Mouse (Mus musculus): Measurements from ENCODE around the gene Oas1d.
A peak's percentile ranks its signal among the peaks of the same experiment; 100 is the strongest.
"Not testable (repeated sequence)": the region's sequence is repeated elsewhere in the genome, so short reads cannot be mapped to it uniquely, and the experiment has no call there.

The Oas1d gene

DNA sequence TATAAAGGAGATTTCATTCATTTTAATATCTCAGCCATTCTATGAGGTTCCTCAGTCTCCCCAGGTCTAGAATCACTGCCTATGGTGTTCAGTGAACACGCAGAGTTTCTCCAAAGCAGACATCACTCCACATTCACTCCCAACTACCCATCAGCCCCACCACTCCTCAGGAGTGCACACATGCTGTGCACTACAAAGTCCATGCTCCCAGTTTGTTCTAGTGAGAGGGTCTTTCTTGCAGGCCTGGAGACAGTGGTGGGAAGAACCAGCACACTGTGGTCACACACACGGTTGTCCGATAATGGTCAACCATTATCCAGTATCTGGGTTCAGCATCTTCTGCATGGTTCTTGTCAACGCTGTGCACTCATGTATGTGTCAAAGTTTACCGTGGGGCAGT is 12.3 kb upstream of the Oas1d start:
- no peak for DNase-seq (ENCODE audit: extremely low spot score)

DNA sequence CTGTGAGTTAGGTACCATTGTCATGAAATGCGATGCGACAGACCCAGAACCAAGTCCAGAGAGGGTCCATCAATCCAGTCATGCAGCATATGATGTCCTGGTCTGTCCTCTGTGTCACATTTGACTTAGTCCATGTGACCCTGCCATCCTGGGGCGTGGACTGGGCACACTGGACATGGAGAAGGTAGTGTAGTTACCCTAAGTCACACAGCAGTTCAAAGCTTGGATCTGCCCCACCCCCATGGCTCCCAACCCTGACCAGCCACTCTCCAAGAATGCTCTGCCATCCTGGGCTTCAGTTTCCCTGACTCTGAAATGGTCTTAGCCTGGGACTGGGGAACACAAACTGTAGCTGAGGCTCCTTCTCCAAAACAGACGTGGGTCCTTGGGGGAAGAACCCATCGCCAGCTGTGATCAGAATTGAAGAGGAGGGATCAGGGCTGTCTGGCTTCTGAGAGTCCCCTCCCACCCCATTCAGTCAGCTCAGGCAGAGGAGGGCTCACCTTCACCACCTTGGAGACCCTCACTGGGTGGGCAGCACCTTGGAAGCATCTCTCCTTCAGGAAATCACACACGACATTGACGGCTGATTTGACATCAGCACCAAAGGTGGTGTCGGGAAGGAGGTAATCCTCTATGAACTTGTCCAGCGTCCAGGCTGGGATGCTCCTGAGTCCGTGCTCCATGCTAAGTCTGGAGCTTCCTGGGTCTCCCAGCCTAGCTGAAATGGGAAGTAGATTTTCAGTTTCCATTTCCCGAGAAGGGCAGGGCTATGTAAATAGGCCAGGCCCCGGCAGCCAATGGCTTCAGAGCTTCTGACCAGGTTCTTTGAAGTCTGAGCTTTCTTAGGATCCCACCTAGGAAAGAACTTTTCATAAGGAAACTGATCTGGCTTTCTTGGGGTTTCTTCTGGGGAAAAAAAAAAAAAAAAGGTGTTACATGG is 7.3 kb upstream of the Oas1d start, which contains the start of gene Oas1a:
Gene Oas1a, minus strand, starts transcription at position 731 of the 943 bp plus-strand sequence.
- DNase-seq (ENCODE audit: extremely low spot score) = not testable (repeated sequence)

DNA sequence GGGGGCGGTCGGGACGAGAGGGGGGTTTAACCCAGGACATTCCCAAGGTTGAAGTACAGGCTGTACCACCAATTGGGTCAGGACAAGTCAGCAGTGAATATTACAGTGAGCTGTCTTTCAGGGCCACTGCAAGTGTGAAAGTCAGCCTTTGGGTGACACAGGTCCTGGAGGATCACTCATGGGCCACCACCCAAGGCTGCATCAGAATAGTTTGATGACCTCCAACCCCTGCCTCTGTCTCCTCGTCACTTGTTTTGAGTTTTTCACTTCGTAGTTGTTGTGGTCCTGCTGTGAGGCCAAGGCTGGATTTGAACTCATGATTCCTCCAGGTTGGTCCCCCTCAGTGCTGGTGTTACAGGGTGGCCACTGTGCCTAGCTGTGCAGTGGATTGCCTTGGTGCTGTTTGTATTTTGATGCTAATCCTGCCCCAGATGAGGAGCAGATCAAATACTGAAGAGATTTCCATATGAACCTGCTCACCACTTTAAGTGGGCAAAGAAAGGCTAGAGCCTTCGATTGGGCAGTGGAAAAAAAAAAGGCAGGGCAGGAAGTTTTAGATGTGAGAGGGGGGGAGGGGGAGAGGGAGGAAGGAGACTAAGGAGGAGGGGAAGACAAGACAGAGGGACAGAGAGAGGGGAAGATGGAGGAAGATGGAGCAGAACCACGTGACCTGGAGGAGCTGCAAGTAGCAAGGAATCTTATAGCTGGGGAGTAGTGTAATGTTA is 6.0 kb upstream of the Oas1d start:
- no peak for DNase-seq (ENCODE audit: extremely low spot score)

DNA sequence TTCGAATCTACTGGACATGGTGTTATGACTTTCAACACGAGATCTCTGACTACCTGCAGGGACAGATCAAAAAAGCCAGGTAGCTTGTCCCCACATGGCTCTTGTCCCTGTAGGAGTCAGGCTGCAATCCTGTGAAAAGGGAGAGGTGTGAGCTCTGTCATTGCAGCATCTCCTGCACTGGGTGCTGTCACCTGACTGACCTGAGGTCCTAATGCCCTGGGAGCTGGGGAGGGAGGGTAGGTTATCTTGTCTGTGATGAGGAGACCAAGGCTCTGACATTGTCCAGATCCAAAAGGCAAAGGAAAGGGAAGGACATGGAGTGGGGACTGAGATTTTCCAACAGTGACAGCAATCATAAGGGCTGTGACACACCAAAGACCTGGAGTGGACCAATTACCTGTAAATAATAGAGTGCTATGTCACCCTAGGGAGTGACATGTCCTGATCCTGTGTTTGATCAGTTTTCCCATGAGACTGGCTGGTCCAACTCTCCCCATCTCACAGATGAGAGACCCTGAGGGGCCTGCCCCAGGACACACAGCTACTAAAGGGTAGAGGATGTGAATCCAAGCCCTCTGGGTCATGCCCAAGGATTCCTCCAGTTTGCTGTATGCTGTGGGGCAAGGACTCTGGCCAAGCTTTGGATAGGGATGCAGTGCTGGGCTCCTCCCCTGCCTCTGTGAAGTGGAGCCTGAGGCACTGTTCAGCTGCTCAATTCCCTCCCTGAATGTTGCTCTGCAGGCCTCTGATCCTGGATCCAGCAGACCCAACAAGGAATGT is 5.0 kb downstream of the Oas1d start:
- not testable (repeated sequence) for DNase-seq (ENCODE audit: extremely low spot score)

DNA sequence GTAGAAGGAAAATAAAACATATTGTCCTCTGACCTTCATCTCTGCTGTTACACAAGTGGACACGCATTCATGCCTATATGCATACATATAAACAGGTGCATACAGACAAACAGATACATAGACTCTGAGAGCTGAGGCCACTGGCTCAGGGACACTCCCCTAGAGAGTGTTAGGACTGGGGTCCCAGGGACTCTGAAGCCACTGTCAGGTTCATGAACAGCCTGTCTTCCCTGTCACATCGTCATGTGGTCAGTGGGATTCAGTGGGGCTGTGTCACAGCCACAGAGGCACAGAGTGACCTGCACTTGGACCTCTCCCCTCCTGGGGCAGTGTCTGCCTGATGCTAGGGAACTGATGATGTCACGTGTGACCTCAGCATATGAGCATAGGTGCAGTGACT is 6.0 kb downstream of the Oas1d start:
- DNase-seq (ENCODE audit: extremely low spot score) = no peak

DNA sequence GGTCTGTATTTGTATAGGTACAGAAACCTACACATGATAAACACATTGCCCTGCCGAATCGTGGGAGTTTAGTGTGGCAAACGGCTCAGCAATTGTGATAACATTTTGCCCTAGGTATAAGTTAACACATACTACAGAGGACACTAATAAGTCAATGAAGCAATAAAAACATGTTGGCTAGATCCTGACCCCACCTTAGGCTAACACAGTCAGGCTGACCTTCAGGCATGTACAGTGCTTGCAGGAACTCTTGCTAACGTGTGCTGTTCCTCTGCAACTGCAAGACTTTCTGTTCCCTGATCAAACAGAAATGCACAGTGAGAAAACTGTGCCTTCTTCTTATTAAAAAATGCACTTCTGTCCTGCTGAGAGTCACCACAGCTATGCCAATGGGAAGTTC is 9.6 kb downstream of the Oas1d start:
- DNase-seq (ENCODE audit: extremely low spot score) = no peak

DNA sequence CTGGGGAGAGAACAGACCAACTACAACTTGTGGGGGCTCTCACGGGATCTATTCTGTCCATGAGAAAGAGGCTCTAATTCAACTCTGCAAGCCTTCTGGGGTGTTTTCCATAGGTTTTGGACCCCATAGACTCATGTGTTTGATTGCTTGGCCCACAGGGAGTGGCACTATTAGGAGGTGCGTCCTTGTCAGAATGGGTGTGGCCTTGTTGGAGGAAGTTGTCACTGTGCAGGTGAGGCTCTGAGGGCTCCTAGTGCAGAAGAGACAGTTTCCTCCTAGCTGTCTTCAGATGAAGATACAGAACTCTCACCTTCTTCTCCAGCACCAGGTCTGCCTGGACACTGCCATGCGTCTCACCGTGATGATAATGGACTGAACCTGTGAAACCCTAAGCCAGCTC is 10.2 kb downstream of the Oas1d start:
- not testable (repeated sequence) for DNase-seq (ENCODE audit: extremely low spot score)

DNA sequence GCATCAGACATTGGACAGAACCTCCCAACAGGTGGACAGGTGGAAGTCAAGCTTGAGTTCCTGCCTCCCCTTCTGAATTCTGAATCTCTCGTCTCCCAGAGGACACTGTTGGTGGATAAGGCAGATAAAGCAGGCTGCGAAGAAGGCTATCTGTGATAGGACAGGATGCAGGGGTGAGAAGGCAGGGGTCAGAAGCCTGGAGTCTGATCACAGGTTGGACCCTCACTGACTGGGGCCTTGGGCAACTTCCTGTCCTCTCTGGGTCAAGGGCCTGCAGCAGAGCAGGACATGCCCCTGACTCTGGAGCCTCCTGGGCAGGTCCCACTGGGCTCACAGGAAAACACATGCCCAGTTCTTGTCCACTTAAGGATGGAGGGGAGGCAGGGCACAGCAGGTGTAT is 12.0 kb downstream of the Oas1d start:
- DNase-seq (ENCODE audit: extremely low spot score) = not testable (repeated sequence)

DNA sequence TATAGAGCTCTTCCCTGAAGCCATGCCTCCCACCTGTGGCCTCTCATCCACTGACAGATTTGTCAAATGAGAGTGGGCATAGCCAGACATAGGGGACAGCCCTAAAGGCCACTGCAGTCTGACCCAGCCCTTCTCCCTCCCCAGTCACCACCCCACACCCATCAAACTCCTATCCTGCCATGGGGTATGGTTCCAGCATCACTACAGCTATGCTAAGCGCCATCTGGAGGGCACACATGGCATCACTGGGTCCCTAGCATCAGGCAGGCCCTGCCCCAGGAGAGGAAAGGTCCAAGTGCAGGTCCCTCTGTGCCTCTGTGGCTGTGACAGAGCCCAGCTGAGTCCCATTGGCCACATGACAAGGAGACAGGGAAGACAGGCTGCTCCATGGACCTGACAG is 12.7 kb downstream of the Oas1d start:
- DNase-seq (ENCODE audit: extremely low spot score) = no peak

DNA sequence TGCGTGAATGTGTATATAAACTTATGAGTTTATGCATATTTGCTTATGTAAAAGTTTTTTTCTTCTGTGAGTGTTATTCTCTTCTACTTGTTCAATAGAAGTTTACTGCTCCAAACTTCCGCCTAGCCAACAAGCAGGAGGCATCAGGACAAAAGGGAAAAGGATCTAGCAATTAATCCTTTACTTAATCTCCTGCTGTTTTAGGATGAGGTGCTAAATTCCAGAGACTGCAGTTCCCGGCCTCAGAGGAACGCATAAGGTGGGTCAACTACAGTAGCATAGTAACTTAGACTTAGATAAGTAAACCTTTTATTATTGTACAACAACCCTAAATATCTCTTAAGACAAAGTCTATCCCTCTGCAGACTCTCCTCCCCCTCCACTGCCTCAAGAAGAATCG is 19.6 kb downstream of the Oas1d start:
- DNase-seq (ENCODE audit: extremely low spot score) = no peak

DNA sequence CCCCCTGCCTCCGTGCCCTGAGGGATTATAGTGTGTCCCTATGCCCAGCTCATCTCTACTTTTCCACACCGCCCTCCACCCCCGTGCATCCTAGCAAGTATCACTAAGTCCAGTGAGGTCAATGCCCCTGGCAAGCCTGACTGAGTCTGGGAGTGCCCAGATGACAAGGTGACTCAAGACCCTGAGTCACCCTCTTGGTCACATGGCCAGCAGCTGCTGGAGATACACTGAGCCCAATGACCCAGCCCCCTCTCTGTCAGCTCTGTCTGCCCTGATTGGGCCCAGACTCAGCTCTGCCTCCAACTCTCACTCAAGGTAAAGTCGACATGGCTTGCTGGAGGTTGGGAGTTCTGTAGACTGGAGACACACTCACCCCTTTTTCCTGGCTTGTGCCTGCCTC is 23.5 kb downstream of the Oas1d start:
- no peak for DNase-seq (ENCODE audit: extremely low spot score)

DNA sequence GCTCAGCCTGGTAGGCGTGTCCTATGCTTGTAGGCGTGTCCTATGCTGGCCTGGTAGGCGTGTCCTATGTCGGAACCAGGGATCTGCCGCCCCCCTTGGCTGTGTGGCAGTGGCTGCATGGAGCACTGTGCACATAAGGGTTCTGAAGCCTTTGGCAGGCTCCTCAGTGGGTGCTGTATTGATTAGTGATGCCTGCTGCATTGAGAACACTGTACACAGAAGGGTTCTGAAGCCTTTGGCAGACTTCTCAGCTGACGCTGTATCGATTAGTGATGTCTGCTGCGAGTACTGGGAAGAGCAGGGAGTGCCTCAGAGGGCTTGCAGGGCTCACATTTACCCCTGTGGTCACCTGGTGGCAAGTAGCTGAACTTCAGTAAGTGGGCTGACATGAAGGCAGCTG is 24.2 kb downstream of the Oas1d start:
- no peak for DNase-seq (ENCODE audit: extremely low spot score)

DNA sequence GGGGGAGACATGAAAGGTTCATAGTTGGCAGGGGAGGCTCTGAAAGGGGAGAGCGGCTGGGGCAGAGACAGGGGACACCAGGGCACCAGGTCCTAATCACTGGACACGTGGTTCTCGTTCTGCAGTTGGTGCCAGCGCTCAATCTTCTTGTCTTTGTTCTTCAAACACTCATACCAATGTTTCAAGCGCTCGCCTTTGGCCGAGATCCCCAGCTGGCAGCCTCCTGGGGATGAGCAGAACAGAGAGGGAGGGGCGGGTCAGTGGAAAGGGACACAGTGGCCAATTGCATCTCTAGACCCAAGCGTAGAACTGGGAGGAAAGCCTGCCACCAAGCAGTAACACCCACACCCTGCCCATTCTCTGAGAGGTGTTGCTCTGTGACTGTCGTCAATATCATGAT is 27.7 kb downstream of the Oas1d start:
- DNase-seq (ENCODE audit: extremely low spot score) = no peak

DNA sequence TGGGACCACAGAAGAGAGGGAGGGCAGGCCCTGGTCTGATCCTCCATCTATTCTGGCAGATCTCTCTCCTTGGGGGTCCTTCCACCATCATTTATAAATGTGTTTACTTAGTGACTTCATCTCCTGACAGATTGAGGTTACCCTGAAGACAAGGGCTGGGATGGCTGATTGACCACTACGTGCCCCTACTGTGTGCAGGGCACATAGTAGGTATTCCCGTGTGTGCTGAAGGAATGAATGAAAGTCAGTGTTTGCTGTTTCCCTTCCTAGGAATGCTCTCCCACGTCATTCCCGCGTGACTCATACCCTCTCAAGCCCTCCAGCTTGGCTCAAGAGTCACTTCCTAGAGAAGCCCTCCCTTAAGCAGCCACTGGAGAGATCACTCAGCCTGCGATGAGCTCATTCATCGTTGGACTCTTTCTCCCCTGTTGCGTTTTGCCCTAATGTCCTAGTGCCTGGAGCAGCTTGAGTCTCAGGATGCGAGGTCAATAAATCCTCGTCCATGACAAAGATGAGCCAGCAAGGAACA is 38.0 kb downstream of the Oas1d start:
- DNase-seq (ENCODE audit: extremely low spot score) = no peak

DNA sequence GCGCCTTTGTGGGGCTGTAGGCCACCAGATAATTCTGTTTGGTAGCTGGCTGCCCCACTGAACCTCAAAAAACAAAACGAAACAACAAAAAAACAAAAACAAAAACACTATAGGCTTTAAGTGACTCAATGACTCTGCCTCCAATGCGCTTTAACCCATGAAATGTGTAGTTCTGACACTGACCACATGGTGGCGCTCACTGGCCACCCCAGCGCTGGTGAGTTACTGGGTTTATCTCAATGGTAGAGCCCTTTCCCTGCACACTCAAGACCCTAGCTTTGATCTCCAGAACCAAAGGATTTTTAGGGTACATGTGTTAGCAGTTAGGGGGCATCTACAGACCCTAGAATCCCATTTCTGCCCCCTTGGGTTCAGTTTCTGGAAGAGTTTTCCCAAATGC is 39.6 kb downstream of the Oas1d start:
- DNase-seq (ENCODE audit: extremely low spot score) = peak; percentile 61

DNA sequence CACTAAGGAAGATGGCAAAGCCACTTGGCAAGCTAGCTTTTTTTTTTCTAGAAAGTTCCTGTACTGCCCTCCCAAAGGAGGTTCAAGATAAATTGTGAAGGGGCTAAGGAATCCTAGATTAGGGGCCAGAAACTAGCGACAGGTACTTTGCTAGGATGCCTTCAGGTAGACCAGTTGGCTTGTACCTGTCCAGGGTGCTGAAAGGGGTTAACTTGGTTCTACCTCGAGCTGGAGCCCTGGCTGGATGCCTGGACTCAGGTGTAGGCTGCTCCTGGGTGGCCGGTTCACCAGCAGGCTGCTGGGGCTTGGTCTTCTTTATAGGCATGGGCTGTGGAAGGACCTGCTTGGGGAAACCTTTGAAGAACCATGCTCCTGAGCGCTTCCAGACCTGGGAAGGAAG is 46.7 kb downstream of the Oas1d start:
- no peak for DNase-seq (ENCODE audit: extremely low spot score)

DNA sequence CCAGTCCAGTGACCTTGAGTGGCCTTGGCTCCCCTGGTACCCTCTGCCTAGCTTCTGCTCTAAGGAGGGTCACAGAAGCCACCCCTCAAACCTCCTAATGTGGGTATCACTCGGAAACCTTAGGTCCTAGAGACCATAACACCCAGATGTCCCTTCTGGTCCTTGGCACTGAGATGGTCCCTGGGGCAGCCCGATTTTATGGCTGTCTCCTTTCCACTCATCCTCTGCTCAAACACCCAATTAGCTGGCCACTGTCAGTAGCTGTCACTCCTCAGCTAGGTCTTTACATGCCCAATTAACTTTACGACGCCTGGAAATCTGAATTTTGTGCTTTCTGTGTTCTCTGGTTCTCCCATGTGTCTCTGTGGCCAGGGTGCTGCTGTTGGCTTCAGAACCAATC is 51.8 kb downstream of the Oas1d start:
- DNase-seq (ENCODE audit: extremely low spot score) = no peak

DNA sequence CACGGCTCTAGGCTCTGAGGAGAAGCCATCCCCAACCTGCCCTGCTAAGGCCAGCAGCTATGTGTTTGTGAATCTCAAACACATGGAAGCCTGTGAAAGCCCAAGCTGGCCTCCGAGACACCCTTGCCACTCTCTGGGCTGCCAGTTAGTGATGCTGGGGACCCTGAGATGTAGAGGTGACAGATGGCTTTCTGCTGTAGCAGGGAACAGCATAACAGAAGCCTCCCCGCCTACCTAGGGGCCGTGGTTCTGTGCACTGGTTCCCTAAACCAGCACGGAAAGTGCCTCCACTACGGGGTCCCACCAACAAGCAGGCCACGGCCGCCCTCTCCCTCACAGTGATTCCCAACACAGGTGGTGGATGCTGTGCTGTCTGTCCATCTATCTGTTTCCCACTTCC is 52.6 kb downstream of the Oas1d start:
- no peak for DNase-seq (ENCODE audit: extremely low spot score)

DNA sequence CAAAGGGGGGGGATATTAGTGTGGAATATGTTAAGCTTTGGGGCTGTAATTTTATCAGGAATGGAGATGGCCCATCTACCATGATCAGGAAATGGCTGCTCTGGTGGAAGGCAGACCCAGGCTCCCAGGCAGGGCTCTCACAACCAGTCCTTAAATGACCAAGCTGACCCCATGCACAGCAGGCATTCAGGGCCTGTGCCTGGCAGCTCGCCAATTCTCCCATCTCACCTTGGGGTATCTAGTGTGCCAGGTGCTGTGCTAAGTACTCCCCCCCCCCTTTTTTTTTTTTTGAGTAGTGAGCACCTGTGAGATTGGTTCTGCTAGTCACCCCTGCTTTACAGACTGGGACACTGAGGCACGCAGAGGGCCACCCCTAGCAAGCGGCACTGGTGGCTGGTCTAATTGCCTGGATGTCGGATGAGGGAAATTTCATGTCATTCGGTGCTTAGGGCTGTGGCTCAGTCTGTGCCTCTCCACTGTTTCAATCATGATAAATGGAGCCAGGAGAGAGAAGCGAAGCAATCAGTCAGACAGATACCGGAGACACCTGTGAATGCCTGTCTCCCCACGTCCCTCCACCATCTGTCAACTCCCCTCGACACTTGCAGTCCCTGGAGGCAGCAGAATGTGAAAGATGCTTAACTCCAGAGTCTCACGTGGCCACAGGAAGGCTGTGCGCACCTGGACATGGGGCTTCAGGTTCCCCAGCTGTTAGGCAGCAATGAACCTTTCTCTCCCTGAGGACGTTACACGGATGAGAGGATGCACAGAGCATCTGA is 53.2 kb downstream of the Oas1d start:
- no peak for DNase-seq (ENCODE audit: extremely low spot score)

DNA sequence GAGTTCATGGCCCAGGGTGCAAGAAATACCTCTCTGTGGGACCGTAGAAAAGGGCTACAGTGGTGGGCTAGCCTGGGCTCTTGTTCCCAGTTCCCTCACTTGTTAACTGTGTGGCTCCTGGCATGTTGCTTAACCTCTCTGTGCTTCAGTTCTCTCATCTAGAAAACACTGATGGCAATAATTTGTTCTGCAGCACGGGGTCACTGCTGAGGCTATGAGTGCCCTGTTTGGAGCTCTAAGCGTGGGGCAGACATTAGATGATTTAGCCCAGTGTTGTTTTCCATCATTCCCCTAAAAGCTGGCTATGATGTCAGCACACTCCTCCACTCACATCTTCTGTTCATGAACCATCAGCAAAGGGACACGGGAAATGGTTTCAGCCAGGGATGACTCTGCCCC is 53.8 kb downstream of the Oas1d start:
- no peak for DNase-seq (ENCODE audit: extremely low spot score)

DNA sequence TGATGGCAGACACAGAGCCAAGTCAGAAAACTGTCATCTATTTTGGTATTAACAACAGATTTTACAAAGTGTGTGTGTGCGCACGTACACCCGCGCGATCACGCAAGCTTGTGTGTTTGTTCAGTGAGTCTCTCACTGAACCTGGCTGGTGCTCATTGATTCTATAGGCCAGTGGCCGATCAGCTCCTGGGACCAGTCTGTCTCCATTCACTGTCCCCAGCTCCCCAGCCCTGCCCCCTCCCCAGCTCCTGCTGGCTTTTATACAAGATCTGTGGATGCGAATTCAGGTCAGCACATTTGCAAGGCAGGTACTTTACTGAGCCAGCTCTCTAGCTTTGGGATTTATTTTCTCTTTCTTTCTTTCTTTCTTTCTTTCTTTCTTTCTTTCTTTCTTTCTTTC is 54.5 kb downstream of the Oas1d start:
- no peak for DNase-seq (ENCODE audit: extremely low spot score)
